Mouse (Mus musculus): ENCODE measurements around the gene Elavl3.

Gene Elavl3

DNA sequence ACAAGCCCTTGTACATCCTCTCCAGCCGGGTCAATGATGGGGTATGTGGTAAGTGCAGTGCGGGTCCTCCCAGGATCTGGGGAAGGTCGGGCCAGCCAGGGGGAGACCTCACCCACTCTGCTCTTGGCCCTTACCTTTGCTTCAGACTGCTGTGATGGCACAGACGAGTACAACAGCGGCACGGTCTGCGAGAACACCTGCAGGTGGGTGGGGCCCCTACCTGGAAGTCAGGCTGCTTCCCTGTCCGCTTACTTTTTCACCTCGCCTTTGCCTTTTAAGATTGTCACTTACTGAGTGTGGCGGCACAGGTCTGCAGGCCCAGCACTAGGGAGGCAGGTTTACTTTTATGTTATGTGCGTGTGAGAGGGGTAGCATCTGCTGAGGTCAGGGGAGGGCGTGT is 47.3 kb downstream of the Elavl3 start:
- DNase-seq (ENCODE audit: low read depth, low spot score) = no peak

DNA sequence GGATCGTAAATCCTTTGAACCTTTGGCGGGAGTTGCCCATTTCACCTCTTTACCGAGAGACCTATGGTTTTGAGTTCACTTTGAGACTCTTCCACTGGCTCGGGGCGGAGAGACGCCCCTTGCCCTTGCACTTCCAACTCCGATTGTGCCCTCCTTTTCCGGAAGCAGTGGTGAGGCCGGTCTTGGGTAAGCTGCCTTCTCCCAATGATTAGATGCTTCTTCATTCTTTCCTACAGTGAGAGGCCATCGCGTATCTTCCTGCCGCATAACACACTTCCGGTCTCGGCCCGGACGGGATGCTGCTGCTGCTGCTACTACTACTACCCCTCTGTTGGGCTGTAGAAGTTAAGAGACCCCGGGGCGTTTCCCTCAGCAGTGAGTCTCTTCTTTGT is 48.7 kb downstream of the Elavl3 start:
- peak; percentile 61 for DNase-seq (ENCODE audit: low read depth, low spot score)

DNA sequence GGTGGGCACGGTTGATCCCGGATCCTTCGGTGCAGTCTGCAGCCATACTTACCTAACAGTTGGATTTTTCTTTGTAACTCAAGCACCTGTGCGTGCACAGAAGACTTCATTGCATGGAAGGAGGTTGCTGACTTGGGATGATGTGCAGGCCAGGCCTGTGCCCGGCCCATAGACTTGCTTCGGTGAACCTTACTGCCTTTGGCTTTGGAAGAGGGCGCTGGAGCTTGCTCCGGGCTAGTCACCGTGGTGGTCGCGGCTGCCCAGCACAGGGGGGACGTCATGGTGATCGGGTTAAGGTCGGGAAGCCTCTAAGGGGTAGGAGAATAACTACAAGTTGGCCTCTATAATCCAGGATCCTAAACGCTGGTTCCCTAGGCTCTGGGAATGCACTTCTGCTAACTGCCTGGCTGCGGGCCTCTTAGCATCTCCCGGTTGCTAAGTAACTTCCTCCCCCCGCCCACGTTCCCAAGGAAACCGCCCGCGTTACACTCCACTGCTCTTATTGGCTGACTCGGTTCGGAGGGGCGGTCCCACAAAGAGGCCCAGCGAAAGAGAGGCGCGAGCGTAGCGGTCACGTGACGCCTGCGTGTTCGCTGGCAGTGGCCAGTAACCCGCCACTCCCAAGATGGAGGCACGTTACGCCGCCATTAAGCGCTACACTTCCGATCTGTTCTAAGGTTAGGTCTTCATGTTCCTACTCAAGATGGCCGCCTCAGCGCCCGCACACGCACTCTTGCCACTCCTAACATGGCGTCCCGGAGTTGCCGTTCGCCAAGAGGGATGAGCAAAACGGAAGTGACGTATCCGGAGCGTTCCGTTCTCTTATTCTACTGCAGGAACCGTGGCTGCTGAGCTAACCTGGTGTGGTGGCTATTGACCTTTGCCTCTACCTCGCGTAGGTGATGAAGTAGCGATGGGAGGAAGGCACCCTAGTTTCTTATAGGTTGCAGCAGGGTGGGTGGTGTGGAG is 49.3 kb downstream of the Elavl3 start, which contains the start of the genes Ccdc151 and Prkcsh:
Gene Ccdc151, minus strand, starts transcription at position 441 of the 969 bp plus-strand sequence.
Gene Prkcsh, plus strand, starts transcription at position 613 of the 969 bp plus-strand sequence.
- DNase-seq (ENCODE audit: low read depth, low spot score) = peak; percentile 100

DNA sequence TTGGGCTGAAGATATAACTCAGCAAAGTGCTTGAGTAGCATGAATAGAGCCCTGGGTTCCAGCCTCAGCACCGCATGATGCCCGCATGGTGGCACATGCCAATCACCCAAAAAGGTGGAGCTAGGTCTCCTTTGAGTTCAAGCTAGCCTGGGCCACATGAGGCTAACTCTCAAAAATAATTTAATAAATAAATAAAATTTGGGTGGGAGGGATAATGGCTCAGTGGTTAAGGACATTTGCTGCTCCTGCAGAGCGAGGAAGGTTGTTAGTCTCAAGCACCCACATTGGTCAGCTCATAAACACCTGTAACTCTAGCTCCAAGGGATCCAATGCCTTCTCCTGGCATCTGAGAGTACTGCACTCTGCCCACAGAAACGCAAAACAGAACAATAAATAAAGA is 50.2 kb downstream of the Elavl3 start:
- DNase-seq (ENCODE audit: low read depth, low spot score) = no peak

DNA sequence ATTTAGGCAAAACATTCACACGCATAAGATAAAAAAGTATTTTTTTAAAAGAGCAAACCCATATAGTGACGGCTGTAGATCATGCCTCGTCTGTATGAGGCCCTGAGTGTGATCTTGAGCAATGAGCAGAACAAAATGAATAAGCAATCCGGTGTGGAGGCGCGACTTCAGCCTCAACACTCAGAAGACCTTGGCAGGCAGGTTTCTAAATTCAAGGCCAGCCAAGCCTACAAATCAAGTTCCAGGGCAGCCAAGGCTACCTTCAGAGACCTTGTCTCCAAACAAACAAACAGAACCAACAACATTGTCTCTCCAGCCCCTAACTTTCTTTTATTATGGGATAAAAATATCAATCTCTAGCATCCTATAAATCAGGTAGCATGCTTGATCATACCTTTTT is 51.5 kb downstream of the Elavl3 start:
- DNase-seq (ENCODE audit: low read depth, low spot score) = no peak

DNA sequence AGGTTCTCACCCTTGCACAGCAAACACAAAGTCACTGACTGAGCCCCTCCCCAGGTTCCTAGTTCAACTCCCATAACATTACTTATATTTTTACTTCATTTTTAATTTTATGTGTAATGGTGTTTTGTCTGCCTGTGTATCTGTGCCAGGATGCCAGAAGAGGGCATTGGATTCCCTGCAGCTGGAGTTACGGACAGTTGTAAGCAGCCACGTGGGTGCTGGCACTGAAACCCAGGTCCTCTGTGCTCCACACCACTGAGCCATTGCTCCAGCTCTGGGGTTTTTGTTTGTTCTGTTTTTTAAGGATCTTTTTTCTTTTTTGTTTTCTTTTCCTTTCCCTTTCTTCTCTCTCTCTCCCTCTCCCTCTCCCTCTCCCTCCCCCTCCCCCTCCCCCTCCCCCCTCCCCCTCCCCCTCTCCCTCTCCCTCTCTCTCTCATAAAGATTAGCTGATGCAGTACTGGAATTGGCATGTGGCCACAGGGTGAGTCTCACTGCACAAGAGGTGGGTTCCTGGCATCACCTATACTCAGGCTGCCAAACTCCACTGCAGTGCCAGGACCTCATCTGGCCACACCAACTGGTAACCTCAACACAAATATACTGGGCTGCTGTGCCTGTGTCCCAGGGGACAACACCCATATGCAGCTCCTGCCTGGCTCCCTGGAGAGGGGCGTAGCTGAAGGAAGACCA is 55.5 kb downstream of the Elavl3 start:
- DNase-seq (ENCODE audit: low read depth, low spot score) = no peak

DNA sequence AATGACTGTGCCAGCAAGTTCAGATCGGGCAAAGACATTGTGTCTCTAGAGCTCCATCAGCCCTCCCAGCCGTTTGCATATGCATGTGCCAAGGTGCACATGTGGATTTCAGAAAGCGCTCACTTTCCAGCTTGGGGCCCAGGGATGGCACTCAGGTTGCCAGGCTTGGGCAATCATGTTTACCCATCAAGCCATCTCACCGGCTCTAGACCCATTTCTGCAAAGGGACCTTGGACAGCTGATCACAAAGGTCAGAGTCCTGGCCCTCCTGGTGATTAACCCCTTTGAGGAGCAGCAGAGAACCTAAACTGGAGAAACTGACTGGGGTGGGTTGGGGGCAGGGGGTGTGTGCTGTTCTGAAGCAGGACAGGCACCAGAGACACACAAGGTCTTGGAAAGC is 59.6 kb downstream of the Elavl3 start:
- DNase-seq (ENCODE audit: low read depth, low spot score) = no peak

- DNase-seq (ENCODE audit: low read depth, low spot score) = peak; percentile 71
Observed at GRCm38 (mm10) chr9:21989230-21990110, 62.4 kb downstream of the Elavl3 start, which contains the start of gene Rgl3. TSS of gene Rgl3 (minus strand) at chr9:21989446.

GRCm38 (mm10) chr9:21988421-21989101 is 63.3 kb downstream of the Elavl3 start:
- DNase-seq (ENCODE audit: low read depth, low spot score) = peak; percentile 60

DNA sequence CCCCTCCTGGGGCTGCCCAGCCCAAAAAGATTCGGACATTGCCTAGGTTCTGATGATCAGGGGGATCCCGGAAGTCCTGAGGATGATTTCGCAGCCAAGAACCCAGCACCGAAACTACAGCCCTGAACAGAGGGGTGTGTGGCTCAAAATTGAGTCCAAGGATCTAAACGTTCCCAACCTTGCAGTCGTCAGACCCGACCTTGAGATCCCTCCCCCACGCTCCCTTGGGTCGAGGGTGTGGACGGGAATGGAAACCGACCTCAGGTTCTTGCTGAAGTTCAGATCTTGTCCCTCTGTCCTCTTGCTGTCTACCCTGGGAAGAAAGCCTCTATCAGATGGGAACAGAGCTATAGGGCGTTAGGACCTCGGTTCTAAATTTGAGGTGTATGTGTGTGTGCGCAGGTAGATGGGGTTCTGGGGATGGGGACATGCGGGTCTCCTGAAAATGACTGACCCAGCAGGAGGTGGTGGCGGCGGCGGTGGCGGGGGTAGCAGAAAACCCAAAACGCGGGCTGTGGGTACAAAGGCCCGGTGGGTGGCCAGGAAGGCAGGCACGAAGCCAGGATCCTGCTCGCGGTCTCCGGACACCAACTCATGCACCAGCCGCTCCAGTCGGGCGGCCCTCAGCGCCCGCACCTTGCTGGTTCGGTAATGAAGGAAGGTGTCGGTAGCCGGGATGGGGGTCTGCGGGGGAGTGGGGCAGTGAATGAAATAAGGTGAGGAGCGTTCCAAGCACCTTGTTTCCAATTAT is 64.1 kb downstream of the Elavl3 start:
- DNase-seq (ENCODE audit: low read depth, low spot score) = peak; percentile 31

GRCm38 (mm10) chr9:21983911-21984310 is 67.9 kb downstream of the Elavl3 start:
- DNase-seq (ENCODE audit: low read depth, low spot score) = no peak

DNA sequence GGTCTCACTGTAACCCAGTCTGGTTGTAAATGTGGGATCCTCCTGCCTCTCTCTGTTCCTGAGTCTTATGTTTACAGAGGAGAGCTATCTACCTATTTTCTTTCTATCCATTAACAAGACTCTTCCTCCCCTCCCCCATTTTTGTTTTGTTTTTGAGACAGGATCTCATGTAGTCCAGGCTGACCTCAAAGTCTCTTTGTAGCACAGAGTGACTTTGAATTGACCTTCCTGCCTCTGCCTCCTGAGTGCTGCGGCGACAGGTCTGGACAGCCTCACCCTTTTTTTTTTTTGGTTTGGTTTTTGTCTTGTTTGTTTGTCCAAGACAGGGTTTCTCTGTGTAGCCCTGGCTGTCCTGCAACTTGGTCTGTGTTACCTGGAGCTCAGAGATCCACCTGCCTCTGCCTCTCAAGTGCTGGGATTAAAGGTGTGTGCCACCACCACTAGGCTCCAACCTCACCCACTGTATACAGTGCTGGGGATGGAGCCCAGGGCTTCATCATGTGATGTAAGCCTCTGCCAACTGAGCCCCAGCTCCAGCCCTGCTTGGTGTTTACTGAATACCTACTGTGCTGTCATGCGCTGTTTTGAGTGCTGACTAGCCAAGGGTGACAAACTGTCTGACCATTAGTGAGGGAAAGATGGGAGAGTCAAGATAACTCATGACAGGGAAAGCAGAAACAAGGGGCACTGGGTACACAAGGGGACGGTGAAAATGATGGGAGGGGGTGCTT is 73.3 kb downstream of the Elavl3 start:
- no peak for DNase-seq (ENCODE audit: low read depth, low spot score)

GRCm38 (mm10) chr9:21977972-21978371 is 73.9 kb downstream of the Elavl3 start:
- peak; percentile 43 for DNase-seq (ENCODE audit: low read depth, low spot score)

GRCm38 (mm10) chr9:21977331-21977730 is 74.5 kb downstream of the Elavl3 start:
- DNase-seq (ENCODE audit: low read depth, low spot score) = no peak

DNA sequence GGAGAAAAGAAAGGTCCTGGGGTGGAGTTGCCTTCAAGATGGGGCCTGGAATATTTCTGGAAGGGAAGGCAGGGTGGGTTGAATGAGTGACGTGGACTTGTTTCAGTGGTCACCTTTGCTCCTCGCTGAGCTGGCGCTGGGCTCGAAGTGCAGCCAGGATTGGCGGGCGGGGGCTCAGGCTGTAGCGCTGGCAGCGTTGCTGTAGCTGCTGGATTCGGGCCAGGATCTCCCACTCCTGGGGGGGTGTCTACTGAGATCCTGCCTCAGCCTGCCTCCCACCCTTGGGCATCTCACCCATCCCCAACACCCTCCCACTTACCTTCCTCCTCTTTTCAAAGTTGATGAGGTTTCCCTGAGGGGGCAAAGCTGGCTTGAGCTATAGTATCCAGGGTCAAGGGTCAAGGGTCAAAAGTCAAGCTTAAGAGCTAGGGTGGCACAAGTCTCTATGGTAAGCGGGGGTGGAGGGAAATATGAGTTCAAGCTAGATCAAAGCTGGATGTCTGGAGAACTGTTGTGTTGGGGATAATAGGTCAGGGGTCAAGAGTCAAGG is 75.1 kb downstream of the Elavl3 start:
- DNase-seq (ENCODE audit: low read depth, low spot score) = no peak

DNA sequence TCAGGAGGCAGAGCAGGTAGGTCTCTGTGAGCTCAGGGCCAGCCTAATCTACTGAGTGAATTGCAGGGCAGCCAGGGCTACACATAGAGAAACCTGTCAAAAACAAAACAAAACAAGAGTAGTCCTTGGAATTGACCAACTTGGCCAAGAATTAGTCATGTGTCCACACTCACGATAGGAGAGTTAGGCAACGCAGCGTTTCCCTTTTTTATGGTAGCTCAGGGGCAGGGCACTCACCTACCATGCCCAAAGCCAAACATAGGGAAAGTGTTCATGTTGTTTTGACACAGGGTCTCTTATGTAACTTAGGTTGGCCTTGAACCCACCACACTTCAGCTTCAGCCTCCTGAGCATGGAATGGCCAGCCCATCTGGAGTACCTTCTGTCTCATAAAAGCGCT is 82.5 kb downstream of the Elavl3 start:
- no peak for DNase-seq (ENCODE audit: low read depth, low spot score)

DNA sequence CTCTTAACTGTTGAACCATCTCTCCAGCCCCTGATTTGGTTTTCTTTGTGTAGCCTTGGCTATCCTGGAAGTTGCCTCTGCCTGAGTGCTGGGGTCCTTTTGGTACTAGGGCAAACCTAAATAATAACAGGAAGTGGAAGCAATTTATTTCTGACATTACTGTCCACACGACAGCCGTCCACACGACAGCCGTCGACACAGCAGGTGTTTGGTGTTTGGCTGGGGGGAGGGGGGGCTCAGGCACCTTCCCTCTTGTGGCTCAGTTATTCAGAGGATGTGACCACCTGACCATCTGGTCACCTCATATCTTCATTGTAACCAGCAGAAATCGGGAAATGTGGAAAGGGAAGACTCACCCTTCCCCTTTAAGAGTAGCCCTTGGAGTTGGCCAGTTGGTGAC is 82.9 kb downstream of the Elavl3 start:
- DNase-seq (ENCODE audit: low read depth, low spot score) = no peak
